In the genomic region with DNA sequence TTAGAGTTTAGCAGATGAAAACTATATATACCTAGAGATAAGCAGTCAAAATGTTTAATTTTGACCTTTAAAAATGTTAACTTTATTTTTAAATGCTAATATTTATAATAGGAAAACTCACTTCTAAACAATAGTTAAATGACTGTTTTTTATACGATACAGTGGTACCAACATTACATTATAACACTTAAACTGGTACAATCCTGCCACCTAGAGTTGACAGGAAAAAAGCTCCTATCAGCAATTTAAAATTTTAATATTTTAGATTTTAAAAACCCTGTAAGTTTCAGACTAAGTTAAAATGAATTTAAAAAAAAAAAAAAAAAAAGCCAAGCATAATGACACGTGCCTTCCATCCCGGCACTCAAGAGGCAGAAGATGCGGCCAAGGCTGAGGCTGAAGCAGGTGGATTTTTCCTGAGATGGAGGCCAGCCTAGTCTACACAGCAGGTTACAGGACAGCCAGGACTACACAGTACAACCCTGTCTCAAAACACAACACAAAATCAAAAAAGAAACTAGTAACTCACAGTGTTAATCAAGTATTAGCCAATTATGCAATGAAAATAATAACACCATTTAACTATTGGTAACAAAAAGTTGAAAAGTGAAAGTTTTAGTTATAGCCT, we compare ENCODE assay signal across 1 mouse cellular context.
TF ChIP-seq lines count a peak whose summit lies in the region.

No protein-coding gene starts in this region.

TF ChIP-seq in CH12.LX, 34 proteins besides CTCF, POLR2A, EP300 and RAD21 (continued from another document):
- TF ChIP-seq MAFK (IDR thresholded peaks at IDR 0.05; ENCODE audit: insufficient replicate concordance, low read length) (no peak), PAX5 (IDR thresholded peaks at IDR 0.05; ENCODE audit: low read length) (no peak), USF1 (IDR thresholded peaks at IDR 0.05; ENCODE audit: low read depth, low read length) (no peak), IRF4 (IDR thresholded peaks at IDR 0.05; ENCODE audit: low read depth, low read length) (no peak), JUN (IDR thresholded peaks at IDR 0.05; ENCODE audit: insufficient read depth, low read depth, low read length) (no peak), ZKSCAN1 (IDR thresholded peaks at IDR 0.05; ENCODE audit: borderline replicate concordance, low read depth, low read length) (no peak), JUND (conservative IDR thresholded peaks at IDR 0.05; ENCODE audit: low read depth, low read length) (no peak), UBTF (IDR thresholded peaks at IDR 0.05; ENCODE audit: low read depth, low read length) (no peak)
